Mouse (Mus musculus): ENCODE measurements around the gene Olfr1359.

GRCm38 (mm10) chr13:21711698-21712097, 13.8 kb downstream of the Olfr1359 start:
- TF ChIP-seq GATA1 (IDR thresholded peaks at IDR 0.05; ENCODE audit: borderline replicate concordance, low read length): no peak
- TF ChIP-seq POLR2AphosphoS5 (IDR thresholded peaks at IDR 0.05; ENCODE audit: insufficient replicate concordance, low read depth, low read length): no peak
- TF ChIP-seq CTCF (IDR thresholded peaks at IDR 0.05; ENCODE audit: low read depth, low read length): no peak
